Mouse (Mus musculus) heart, postnatal 4 days (tissue): ENCODE measurements around the gene Pcsk2. TPM values are rescaled to one million over a fixed set of nuclear protein-coding genes. Genes with fewer than 3 reads are reported as not detected.

ENCODE experiments used
- DNase-seq: peaks from one replicate; pipeline ENCODE4 v3.0.0; 2021
- total RNA-seq, 2 experiments: library from RNA; stranded (reverse); gene quantifications; 2 replicates each; pipeline ENCODE4 v1.2.3; 2021

Pcsk2 gene
- total RNA-seq: under 1 TPM in 1 of 2 experiments, not detected in 1; 0.05 TPM

- DNase-seq: peak; percentile 17
These were observed at the start of gene Pcsk2 for GRCm38 (mm10) chr2:143545758-143546246. TSS of gene Pcsk2 (plus strand) at chr2:143546156.

GRCm38 (mm10) chr2:143500845-143501244 lies 45.1 kb upstream of the Pcsk2 start:
- no peak for DNase-seq

- DNase-seq: no peak
These were observed 44.2 kb upstream of the Pcsk2 start for GRCm38 (mm10) chr2:143501760-143502159.

- DNase-seq: no peak
These were observed 43.8 kb upstream of the Pcsk2 start for GRCm38 (mm10) chr2:143502203-143502602.

- peak; percentile 52 for DNase-seq
These were observed 9.5 kb upstream of the Pcsk2 start for GRCm38 (mm10) chr2:143536485-143536884.

- no peak for DNase-seq
These were observed 631 bp upstream of the Pcsk2 start for GRCm38 (mm10) chr2:143545299-143545751.

- peak; percentile 16 for DNase-seq
These were observed 656 bp downstream of the Pcsk2 start for GRCm38 (mm10) chr2:143546412-143547211.

- DNase-seq: no peak
These were observed 1.5 kb downstream of the Pcsk2 start for GRCm38 (mm10) chr2:143547251-143548090.

GRCm38 (mm10) chr2:143560384-143560783 lies 14.4 kb downstream of the Pcsk2 start:
- no peak for DNase-seq

GRCm38 (mm10) chr2:143565062-143565461 lies 19.1 kb downstream of the Pcsk2 start:
- no peak for DNase-seq

- DNase-seq: no peak
These were observed 20.0 kb downstream of the Pcsk2 start for GRCm38 (mm10) chr2:143565961-143566360.

- DNase-seq: no peak
These were observed 39.4 kb downstream of the Pcsk2 start for GRCm38 (mm10) chr2:143585341-143585740.

GRCm38 (mm10) chr2:143590398-143590797 lies 44.4 kb downstream of the Pcsk2 start:
- DNase-seq: no peak

- no peak for DNase-seq
These were observed 57.1 kb downstream of the Pcsk2 start for GRCm38 (mm10) chr2:143603071-143603470.

- no peak for DNase-seq
These were observed 58.0 kb downstream of the Pcsk2 start for GRCm38 (mm10) chr2:143603871-143604512.

GRCm38 (mm10) chr2:143610355-143611331 lies 64.7 kb downstream of the Pcsk2 start:
- no peak for DNase-seq

GRCm38 (mm10) chr2:143613466-143613865 lies 67.5 kb downstream of the Pcsk2 start:
- DNase-seq: no peak

- DNase-seq: no peak
These were observed 68.8 kb downstream of the Pcsk2 start for GRCm38 (mm10) chr2:143614775-143615174.

GRCm38 (mm10) chr2:143620916-143621315 lies 75.0 kb downstream of the Pcsk2 start:
- no peak for DNase-seq

- DNase-seq: no peak
These were observed 78.0 kb downstream of the Pcsk2 start for GRCm38 (mm10) chr2:143623916-143624315.

- DNase-seq: no peak
These were observed 97.3 kb downstream of the Pcsk2 start for GRCm38 (mm10) chr2:143643305-143643704.
